In the genomic region with DNA sequence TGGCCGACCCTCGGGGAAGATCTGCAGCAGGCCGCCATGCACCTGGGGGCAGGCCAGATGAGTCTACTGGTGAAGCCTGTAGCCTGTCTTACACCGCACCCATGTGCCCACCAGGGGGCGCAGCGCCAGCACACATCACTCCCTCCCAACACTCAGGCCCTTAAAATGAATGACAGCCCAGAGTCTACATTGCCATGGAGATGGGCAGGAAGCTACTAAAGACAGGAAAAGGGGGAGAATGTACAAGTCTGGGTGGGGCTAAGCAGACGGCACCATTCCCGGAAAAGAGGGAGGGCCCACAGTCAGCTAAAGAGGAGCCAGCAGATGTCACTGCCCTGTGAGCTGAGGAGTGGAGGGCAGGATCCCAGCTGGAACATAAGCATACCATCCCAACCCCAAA, we compare ENCODE assay signal across 8 mouse cellular contexts. TPM values are rescaled to one million over a fixed set of nuclear protein-coding genes. Genes with fewer than 3 reads are reported as not detected.
A peak's percentile ranks its signal among the peaks of the same experiment; 100 is the strongest.
DNase-seq lines count a peak whose midpoint lies in the region; ATAC-seq and TF ChIP-seq lines count a peak whose summit lies in the region.

No protein-coding gene starts in this region.

- intact Hi-C loops in heart, adult 2 months (cut with DNase I): loop anchor here (2.0 to 10.0 kb wide), 5 partner anchors 19 to 315 kb away; partner anchors contain the start of genes Itpkc, Rab4b and Sertad3

- TF ChIP-seq CTCF in heart, adult 2 months (IDR thresholded peaks at IDR 0.05): peak; percentile 96

- H3K27ac ChIP-seq in embryonic facial prominence, embryonic 11.5 days (replicated peaks; ENCODE audit: low read depth, low read length): no peak overlapping the region
- peak overlapping the region; percentile 69 for H3K27ac ChIP-seq in heart, adult 2 months
- H3K27ac ChIP-seq in limb, embryonic 13.5 days: no peak overlapping the region; the same call in 1 of the 2 replicates
- H3K27ac ChIP-seq in midbrain, embryonic 16.5 days (ENCODE audit: low read length): peak overlapping the region; percentile 54

- H3K36me3 ChIP-seq in embryonic facial prominence, embryonic 11.5 days (replicated peaks; ENCODE audit: control insufficient read depth, insufficient read depth, low read depth, low read length): peaks cover 15% of the 10 kb centered on the region
- H3K36me3 ChIP-seq in heart, adult 2 months (ENCODE audit: control insufficient read depth, insufficient read depth, low read length): peaks cover 7% of the 10 kb centered on the region; the same call in 1 of the 2 replicates
- H3K36me3 ChIP-seq in limb, embryonic 13.5 days: peaks cover 73% of the 10 kb centered on the region
- H3K36me3 ChIP-seq in midbrain, embryonic 16.5 days (ENCODE audit: control insufficient read depth, insufficient read depth, low read length): peaks cover 23% of the 10 kb centered on the region

- TF ChIP-seq POLR2A in heart, adult 2 months (IDR thresholded peaks at IDR 0.05; ENCODE audit: insufficient read depth, low read depth, low read length): peak; percentile 63

- no peaks in the 10 kb centered on the region for H3K27me3 ChIP-seq in embryonic facial prominence, embryonic 11.5 days (ENCODE audit: control insufficient read depth, insufficient read depth, low read length)
- H3K27me3 ChIP-seq in heart, adult 2 months (ENCODE audit: control insufficient read depth, insufficient read depth, low read length): no peaks in the 10 kb centered on the region
- H3K27me3 ChIP-seq in limb, embryonic 13.5 days: no peaks in the 10 kb centered on the region
- no peaks in the 10 kb centered on the region for H3K27me3 ChIP-seq in midbrain, embryonic 16.5 days (ENCODE audit: control insufficient read depth, insufficient read depth, low read depth, low read length)

- peak; percentile 81 for DNase-seq in 3134 (ENCODE audit: extremely low read depth, insufficient read length, low spot score)
- DNase-seq in adrenal gland, postnatal 25 days: peak; percentile 86
- DNase-seq in embryonic facial prominence, embryonic 11.5 days (ENCODE audit: low spot score): peak; percentile 86
- DNase-seq in heart, adult 2 months: peak; percentile 85 to 89
- DNase-seq in kidney, adult 8-10 months: peak; percentile 88 to 89
- peak; percentile 79 to 91 for DNase-seq in spleen, postnatal 10 days (ENCODE audit: low spot score in 2 of 2)

- no peak overlapping the region for H3K9ac ChIP-seq in embryonic facial prominence, embryonic 11.5 days (replicated peaks; ENCODE audit: low read length)
- peak overlapping the region; percentile 15; the same call in 1 of the 2 replicates for H3K9ac ChIP-seq in heart, adult 2 months (ENCODE audit: low read depth, low read length)
- H3K9ac ChIP-seq in limb, embryonic 13.5 days: no peak overlapping the region
- H3K9ac ChIP-seq in midbrain, embryonic 16.5 days (ENCODE audit: low read depth, low read length): no peak overlapping the region

- 0 out of 2 replicates have a peak, but pooled peaks cover 4% of the 10 kb centered on the region for H3K79me2 ChIP-seq in heart, adult 2 months (replicated peaks; ENCODE audit: control insufficient read depth, insufficient read depth, low read length)

- TF ChIP-seq EP300 in heart, adult 2 months (IDR thresholded peaks at IDR 0.05; ENCODE audit: insufficient read depth, low read depth, low read length): peak; percentile 77; the same call in 1 of the 2 replicates

- no peak overlapping the region for H3K4me2 ChIP-seq in embryonic facial prominence, embryonic 11.5 days (ENCODE audit: low read depth, low read length)
- 0 out of 2 replicates have a peak overlapping the region, but pooled peaks have one; percentile 11 for H3K4me2 ChIP-seq in limb, embryonic 13.5 days (replicated peaks)
- 0 out of 2 replicates have a peak overlapping the region, but pooled peaks have one; percentile 1 for H3K4me2 ChIP-seq in midbrain, embryonic 16.5 days (ENCODE audit: low read length)

- peaks cover 5% of the 10 kb centered on the region for H3K4me1 ChIP-seq in embryonic facial prominence, embryonic 11.5 days (ENCODE audit: control insufficient read depth, insufficient read depth, low read length)
- peaks cover 32% of the 10 kb centered on the region for H3K4me1 ChIP-seq in heart, adult 2 months (ENCODE audit: control insufficient read depth, insufficient read depth, low read length)
- peaks cover 35% of the 10 kb centered on the region for H3K4me1 ChIP-seq in limb, embryonic 13.5 days
- H3K4me1 ChIP-seq in midbrain, embryonic 16.5 days (ENCODE audit: control insufficient read depth, insufficient read depth, low read length): peaks cover 51% of the 10 kb centered on the region

- 16% methylated on average over 8 of the region's 8 CpGs for WGBS in embryonic facial prominence, embryonic 11.5 days
- WGBS in heart, adult 2 months: 8% methylated on average over 8 of the region's 8 CpGs
- WGBS in limb, embryonic 13.5 days: 16% methylated on average over 8 of the region's 8 CpGs
- WGBS in midbrain, embryonic 16.5 days: 20% methylated on average over 8 of the region's 8 CpGs

- ATAC-seq in embryonic facial prominence, embryonic 11.5 days (replicated peaks; ENCODE audit: insufficient number of reproducible peaks, low FRiP score, low TSS enrichment, low read depth): peak; percentile 89
- peak; percentile 92 for ATAC-seq in limb, embryonic 13.5 days (ENCODE audit: low FRiP score, low read depth)
- ATAC-seq in midbrain, embryonic 16.5 days: peak; percentile 85

- no peak overlapping the region for H3K4me3 ChIP-seq in embryonic facial prominence, embryonic 11.5 days (ENCODE audit: low read depth, low read length)
- H3K4me3 ChIP-seq in heart, adult 2 months: no peak overlapping the region
- no peak overlapping the region for H3K4me3 ChIP-seq in limb, embryonic 13.5 days
- no peak overlapping the region for H3K4me3 ChIP-seq in midbrain, embryonic 16.5 days (ENCODE audit: low read depth, low read length)

- no peaks in the 10 kb centered on the region for H3K9me3 ChIP-seq in embryonic facial prominence, embryonic 11.5 days (replicated peaks; ENCODE audit: control insufficient read depth, low read length)
- no peaks in the 10 kb centered on the region for H3K9me3 ChIP-seq in limb, embryonic 13.5 days
- H3K9me3 ChIP-seq in midbrain, embryonic 16.5 days (replicated peaks; ENCODE audit: control insufficient read depth, low read length, poor library complexity, severe bottlenecking): no peaks in the 10 kb centered on the region

RNA-seq across cellular contexts. Expression of gene Cyp2t4, which starts 6.4 kb away (rescaled TPM):
- total RNA-seq in adrenal gland, postnatal 25 days (2021): not detected in 2 replicates
- 0.13 TPM in 1 of 2 replicates, not detected in the other for polyA plus RNA-seq in embryonic facial prominence, embryonic 11.5 days (2014; fragmentation: Nextera tagmentation; extraction: Ambion mirVana)
- total RNA-seq in heart, adult 2 months (2021): not detected
- not detected in 2 replicates for polyA plus RNA-seq in heart, adult 2 months (2012; rRNA removed)
- 0.33 TPM in 1 of 2 replicates, not detected in the other for polyA plus RNA-seq in limb, embryonic 13.5 days (2015; fragmentation: Nextera tagmentation; extraction: Ambion mirVana)
- 0.21 and 0.25 TPM in 2 replicates for polyA plus RNA-seq in midbrain, embryonic 16.5 days (2015; fragmentation: Nextera tagmentation; extraction: Ambion mirVana)

RNA-seq across cellular contexts. Expression of gene Egln2, which starts 6.7 kb away (rescaled TPM):
- total RNA-seq in adrenal gland, postnatal 25 days (2021): 108 and 120 TPM in 2 replicates
- 33.3 and 36.5 TPM in 2 replicates for polyA plus RNA-seq in embryonic facial prominence, embryonic 11.5 days (2014; fragmentation: Nextera tagmentation; extraction: Ambion mirVana)
- 10 to 100 TPM; 51.8 to 64.4 TPM for total RNA-seq in heart, adult 2 months (2021)
- 52.4 and 57.7 TPM in 2 replicates for polyA plus RNA-seq in heart, adult 2 months (2012; rRNA removed)
- polyA plus RNA-seq in limb, embryonic 13.5 days (2015; fragmentation: Nextera tagmentation; extraction: Ambion mirVana): 74.3 and 76.0 TPM in 2 replicates
- polyA plus RNA-seq in midbrain, embryonic 16.5 days (2015; fragmentation: Nextera tagmentation; extraction: Ambion mirVana): 91.5 and 95.7 TPM in 2 replicates

RNA-seq across cellular contexts. Expression of gene Rab4b, which starts 18.8 kb away (rescaled TPM):
- 65.7 and 78.2 TPM in 2 replicates for total RNA-seq in adrenal gland, postnatal 25 days (2021)
- 49.3 and 51.3 TPM in 2 replicates for polyA plus RNA-seq in embryonic facial prominence, embryonic 11.5 days (2014; fragmentation: Nextera tagmentation; extraction: Ambion mirVana)
- total RNA-seq in heart, adult 2 months (2021): 10 to 100 TPM; 11.0 TPM
- polyA plus RNA-seq in heart, adult 2 months (2012; rRNA removed): 22.4 and 23.1 TPM in 2 replicates
- 69.4 and 71.7 TPM in 2 replicates for polyA plus RNA-seq in limb, embryonic 13.5 days (2015; fragmentation: Nextera tagmentation; extraction: Ambion mirVana)
- 104 and 106 TPM in 2 replicates for polyA plus RNA-seq in midbrain, embryonic 16.5 days (2015; fragmentation: Nextera tagmentation; extraction: Ambion mirVana)

RNA-seq across cellular contexts. Expression of gene Gm21983, which starts 21.0 kb away (rescaled TPM):
- 0.62 TPM in 1 of 2 replicates, not detected in the other for total RNA-seq in adrenal gland, postnatal 25 days (2021)
- polyA plus RNA-seq in embryonic facial prominence, embryonic 11.5 days (2014; fragmentation: Nextera tagmentation; extraction: Ambion mirVana): not detected in 2 replicates
- under 1 TPM in 1 of 2 experiments, not detected in 1; 0.16 TPM for total RNA-seq in heart, adult 2 months (2021)
- polyA plus RNA-seq in heart, adult 2 months (2012; rRNA removed): not detected in 2 replicates
- 2.6 and 4.5 TPM in 2 replicates for polyA plus RNA-seq in limb, embryonic 13.5 days (2015; fragmentation: Nextera tagmentation; extraction: Ambion mirVana)
- polyA plus RNA-seq in midbrain, embryonic 16.5 days (2015; fragmentation: Nextera tagmentation; extraction: Ambion mirVana): 0.54 and 0.72 TPM in 2 replicates

RNA-seq across cellular contexts. Expression of gene Mia, which starts 21.1 kb away (rescaled TPM):
- not detected in 2 replicates for total RNA-seq in adrenal gland, postnatal 25 days (2021)
- polyA plus RNA-seq in embryonic facial prominence, embryonic 11.5 days (2014; fragmentation: Nextera tagmentation; extraction: Ambion mirVana): 4.4 and 5.1 TPM in 2 replicates
- under 1 TPM in 1 of 2 experiments, not detected in 1; 0.39 TPM for total RNA-seq in heart, adult 2 months (2021)
- polyA plus RNA-seq in heart, adult 2 months (2012; rRNA removed): 0.50 and 0.78 TPM in 2 replicates
- 126 and 145 TPM in 2 replicates for polyA plus RNA-seq in limb, embryonic 13.5 days (2015; fragmentation: Nextera tagmentation; extraction: Ambion mirVana)
- 18.2 and 18.8 TPM in 2 replicates for polyA plus RNA-seq in midbrain, embryonic 16.5 days (2015; fragmentation: Nextera tagmentation; extraction: Ambion mirVana)

Comparison
In these comparisons a context has a peak if more than half of its experiments do, and no peak if none do; other contexts are left out.
1. H3K27ac ChIP-seq: peak in heart, adult 2 months (single experiment) and midbrain, embryonic 16.5 days (single experiment); none in embryonic facial prominence, embryonic 11.5 days (single experiment) and limb, embryonic 13.5 days (single experiment).
2. Peak in every context shown above with its lines, with median percentiles within 50 percentile points of each other: DNase-seq and ATAC-seq.